Comparison of ENCODE assay signal across 7 mouse cellular contexts in the genomic region with DNA sequence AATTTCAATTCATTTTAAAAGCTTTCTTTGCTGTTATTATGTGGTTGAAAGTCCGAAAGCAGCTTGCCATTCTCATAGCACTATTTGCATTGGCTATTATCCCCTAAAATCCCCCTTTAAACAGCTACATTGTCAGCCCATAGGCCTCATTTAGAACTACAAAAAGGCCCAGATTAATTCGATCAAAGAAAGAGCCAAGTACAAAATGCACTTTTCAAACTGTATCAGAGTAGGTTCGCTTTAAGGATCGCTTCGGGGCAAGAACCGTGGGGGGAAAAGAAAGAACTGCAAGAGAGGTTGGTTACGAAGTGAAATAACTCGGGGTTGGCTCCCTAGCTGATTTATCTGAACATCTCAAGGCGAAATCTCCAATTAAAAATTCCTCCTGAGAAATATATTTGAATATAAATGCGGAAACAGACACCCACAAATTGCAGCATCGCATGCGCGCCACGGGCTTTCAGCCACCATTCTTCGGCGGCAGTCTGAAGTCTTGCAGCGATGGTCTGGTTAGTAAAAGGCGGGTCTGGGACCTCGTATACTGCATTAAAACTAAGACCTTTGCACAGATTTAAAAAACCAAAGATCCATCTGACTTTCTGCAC. TPM values are rescaled to one million over a fixed set of nuclear protein-coding genes. Genes with fewer than 3 reads are reported as not detected.
DNase-seq lines count a peak whose midpoint lies in the region; ATAC-seq and TF ChIP-seq lines count a peak whose summit lies in the region.

No protein-coding gene starts in this region.

- 4% methylated on average over 19 of the region's 19 CpGs for WGBS in liver, embryonic 11.5 days
- WGBS in heart, postnatal 0 days = 7% methylated on average over 19 of the region's 19 CpGs

- H3K27me3 ChIP-seq in liver, embryonic 11.5 days (replicated peaks; ENCODE audit: control insufficient read depth, insufficient read depth, low read length) = peaks cover 39% of the 10 kb centered on the region
- H3K27me3 ChIP-seq in heart, postnatal 0 days (ENCODE audit: control insufficient read depth, insufficient read depth, low read length) = peaks cover 30% of the 10 kb centered on the region

- peak overlapping the region; percentile 34 for H3K4me3 ChIP-seq in liver, embryonic 11.5 days (ENCODE audit: low read depth, low read length)
- peak overlapping the region; percentile 44 for H3K4me3 ChIP-seq in heart, postnatal 0 days (ENCODE audit: low read depth, low read length)

- no peaks in the 10 kb centered on the region for H3K36me3 ChIP-seq in liver, embryonic 11.5 days (ENCODE audit: control insufficient read depth, insufficient read depth, low read length)
- no peaks in the 10 kb centered on the region for H3K36me3 ChIP-seq in heart, postnatal 0 days (replicated peaks; ENCODE audit: control insufficient read depth, insufficient read depth, low read length)

- ATAC-seq in liver, embryonic 11.5 days (replicated peaks; ENCODE audit: low FRiP score) = no peak
- ATAC-seq in heart, postnatal 0 days (ENCODE audit: insufficient read depth, low read depth) = no peak
- ATAC-seq in megakaryocyte, adult 5-6 weeks (ENCODE audit: poor library complexity, severe bottlenecking) = peak; percentile 39

- intact Hi-C loops in left cerebral cortex, postnatal 36 days (cut with DNase I) = no loop called here

- peaks cover 3% of the 10 kb centered on the region; the same call in 1 of the 2 replicates for H3K9me3 ChIP-seq in liver, embryonic 11.5 days (ENCODE audit: control insufficient read depth, low read length)
- 0 out of 2 replicates have a peak, but pooled peaks cover 6% of the 10 kb centered on the region for H3K9me3 ChIP-seq in heart, postnatal 0 days (replicated peaks; ENCODE audit: control insufficient read depth, low read length)

- DNase-seq in liver, embryonic 11.5 days (ENCODE audit: low spot score) = no peak
- no peak for DNase-seq in liver
- DNase-seq in embryo, embryonic 10.5 days (ENCODE audit: low spot score) = peak; percentile 74
- no peak for DNase-seq in heart, postnatal 0 days (ENCODE audit: low spot score)
- peak; percentile 11 for DNase-seq in yolk sac, embryonic 10.5 days (ENCODE audit: low spot score)
- DNase-seq in left cerebral cortex, postnatal 36 days (ENCODE audit: low spot score in 2 of 2) = no peak

- H3K4me1 ChIP-seq in liver, embryonic 11.5 days (replicated peaks; ENCODE audit: control insufficient read depth, insufficient read depth, low read length) = no peaks in the 10 kb centered on the region
- H3K4me1 ChIP-seq in heart, postnatal 0 days (ENCODE audit: control insufficient read depth, insufficient read depth) = no peaks in the 10 kb centered on the region

- TF ChIP-seq EP300 in heart, postnatal 0 days (IDR thresholded peaks at IDR 0.05; ENCODE audit: low read depth) = no peak

- H3K4me2 ChIP-seq in liver, embryonic 11.5 days = peak overlapping the region; percentile 60
- peak overlapping the region; percentile 76 for H3K4me2 ChIP-seq in heart, postnatal 0 days (ENCODE audit: low read depth, low read length)

- H3K27ac ChIP-seq in liver, embryonic 11.5 days (ENCODE audit: low read depth, low read length) = no peak overlapping the region
- no peak overlapping the region for H3K27ac ChIP-seq in heart, postnatal 0 days (ENCODE audit: low read depth)

- TF ChIP-seq CTCF in heart, postnatal 0 days (IDR thresholded peaks at IDR 0.05; ENCODE audit: low read depth) = no peak

- no peak overlapping the region for H3K9ac ChIP-seq in liver, embryonic 11.5 days (ENCODE audit: low read depth, low read length)
- H3K9ac ChIP-seq in heart, postnatal 0 days (replicated peaks; ENCODE audit: low read depth, low read length) = no peak overlapping the region

RNA-seq across cellular contexts. Expression of gene Zfp800, which starts 0.8 kb away (rescaled TPM):
- 39.5 and 41.2 TPM in 2 replicates for polyA plus RNA-seq in liver, embryonic 11.5 days (2014; fragmentation: Nextera tagmentation; extraction: Ambion mirVana)
- 18.6 and 19.5 TPM in 2 replicates for total RNA-seq in heart, postnatal 0 days (2014; rRNA removed; ENCODE audit: low replicate concordance)
- polyA plus RNA-seq in heart, postnatal 0 days (2015; fragmentation: Nextera tagmentation; extraction: Ambion mirVana) = 11.0 and 12.7 TPM in 2 replicates
- total RNA-seq in megakaryocyte, adult 5-6 weeks (2015) = 29.3 and 40.3 TPM in 2 replicates
- 36.1 and 48.9 TPM in 2 replicates for total RNA-seq in megakaryocyte, adult 5-6 weeks (2017)
- 10 to 100 TPM; 19.1 to 22.4 TPM for total RNA-seq in left cerebral cortex, postnatal 36 days (2021)

RNA-seq across cellular contexts. Expression of gene Arf5, which starts 26.4 kb away (rescaled TPM):
- polyA plus RNA-seq in liver, embryonic 11.5 days (2014; fragmentation: Nextera tagmentation; extraction: Ambion mirVana) = 348 and 356 TPM in 2 replicates
- 219 and 253 TPM in 2 replicates for total RNA-seq in heart, postnatal 0 days (2014; rRNA removed; ENCODE audit: low replicate concordance)
- polyA plus RNA-seq in heart, postnatal 0 days (2015; fragmentation: Nextera tagmentation; extraction: Ambion mirVana) = 235 and 240 TPM in 2 replicates
- 68.1 and 109 TPM in 2 replicates for total RNA-seq in megakaryocyte, adult 5-6 weeks (2015)
- 48.1 and 70.7 TPM in 2 replicates for total RNA-seq in megakaryocyte, adult 5-6 weeks (2017)
- total RNA-seq in left cerebral cortex, postnatal 36 days (2021) = 100 to 1,000 TPM; 254 to 319 TPM

RNA-seq across cellular contexts. Expression of gene Fscn3, which starts 30.6 kb away (rescaled TPM):
- polyA plus RNA-seq in liver, embryonic 11.5 days (2014; fragmentation: Nextera tagmentation; extraction: Ambion mirVana) = 0.33 and 0.55 TPM in 2 replicates
- not detected in 2 replicates for total RNA-seq in heart, postnatal 0 days (2014; rRNA removed; ENCODE audit: low replicate concordance)
- not detected in 2 replicates for polyA plus RNA-seq in heart, postnatal 0 days (2015; fragmentation: Nextera tagmentation; extraction: Ambion mirVana)
- total RNA-seq in megakaryocyte, adult 5-6 weeks (2015) = not detected in 2 replicates
- total RNA-seq in megakaryocyte, adult 5-6 weeks (2017) = not detected in 2 replicates
- total RNA-seq in left cerebral cortex, postnatal 36 days (2021) = not detected

RNA-seq across cellular contexts. Expression of gene Gcc1, which starts 31.2 kb away (rescaled TPM):
- 5.8 and 6.7 TPM in 2 replicates for polyA plus RNA-seq in liver, embryonic 11.5 days (2014; fragmentation: Nextera tagmentation; extraction: Ambion mirVana)
- 5.9 and 6.4 TPM in 2 replicates for total RNA-seq in heart, postnatal 0 days (2014; rRNA removed; ENCODE audit: low replicate concordance)
- polyA plus RNA-seq in heart, postnatal 0 days (2015; fragmentation: Nextera tagmentation; extraction: Ambion mirVana) = 4.2 and 4.3 TPM in 2 replicates
- 4.2 and 4.8 TPM in 2 replicates for total RNA-seq in megakaryocyte, adult 5-6 weeks (2015)
- 14.2 and 19.7 TPM in 2 replicates for total RNA-seq in megakaryocyte, adult 5-6 weeks (2017)
- 10 to 100 TPM; 19.0 to 24.8 TPM for total RNA-seq in left cerebral cortex, postnatal 36 days (2021)

RNA-seq across cellular contexts. Expression of gene Pax4, which starts 52.2 kb away (rescaled TPM):
- polyA plus RNA-seq in liver, embryonic 11.5 days (2014; fragmentation: Nextera tagmentation; extraction: Ambion mirVana) = 0.26 TPM in 1 of 2 replicates, not detected in the other
- total RNA-seq in heart, postnatal 0 days (2014; rRNA removed; ENCODE audit: low replicate concordance) = not detected in 2 replicates
- polyA plus RNA-seq in heart, postnatal 0 days (2015; fragmentation: Nextera tagmentation; extraction: Ambion mirVana) = not detected in 2 replicates
- total RNA-seq in megakaryocyte, adult 5-6 weeks (2015) = not detected in 2 replicates
- not detected in 2 replicates for total RNA-seq in megakaryocyte, adult 5-6 weeks (2017)
- not detected for total RNA-seq in left cerebral cortex, postnatal 36 days (2021)

Comparison
In these comparisons a context has a peak if more than half of its experiments do, and no peak if none do; other contexts are left out.
1. DNase-seq: peak in embryo, embryonic 10.5 days (single experiment) and yolk sac, embryonic 10.5 days (single experiment); none in liver, embryonic 11.5 days (single experiment), liver (single experiment), heart, postnatal 0 days (single experiment) and left cerebral cortex, postnatal 36 days (0 of 2).